Mouse (Mus musculus) T-helper 17 cell (primary cell): ENCODE measurements around the gene Sh2b1.

Experiments
- in situ Hi-C, 2 experiments: fragments of 300-600 bp; cut with MboI, MseI; formaldehyde crosslinking; loops; 1 replicate in 1 of 2; 2 replicates in 1 of 2; pipeline ENCODE4 v1.15.1; 2025; ENCODE audit warnings: high pct_unique_total_duplicates in 2 of 2

Sh2b1 gene

DNA sequence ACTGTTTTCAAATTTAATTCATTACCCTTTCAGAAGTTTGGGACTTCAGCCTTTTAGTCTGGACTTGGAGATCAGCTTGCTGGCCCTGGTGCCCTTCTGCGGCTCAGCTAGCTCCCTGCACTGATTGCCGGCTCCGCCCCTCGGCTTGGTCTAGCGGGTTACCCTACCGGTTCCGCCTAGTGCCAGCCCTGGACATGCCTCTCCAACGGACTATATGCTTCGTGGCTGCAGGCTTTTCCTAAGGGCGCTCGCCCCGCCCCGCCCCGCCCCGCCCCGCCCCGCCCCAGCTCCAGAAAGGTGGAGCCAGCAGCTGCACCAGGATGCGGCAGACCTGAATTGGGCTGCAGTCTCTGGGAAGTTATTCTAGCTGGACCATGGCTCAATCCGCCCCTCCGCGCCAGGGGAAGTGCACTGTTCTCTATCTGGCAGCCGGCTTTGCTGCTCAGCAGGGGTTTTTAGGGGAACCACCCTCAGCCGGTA lies 7.2 kb upstream of the Sh2b1 start:
- in situ Hi-C loops: no loop called here

DNA sequence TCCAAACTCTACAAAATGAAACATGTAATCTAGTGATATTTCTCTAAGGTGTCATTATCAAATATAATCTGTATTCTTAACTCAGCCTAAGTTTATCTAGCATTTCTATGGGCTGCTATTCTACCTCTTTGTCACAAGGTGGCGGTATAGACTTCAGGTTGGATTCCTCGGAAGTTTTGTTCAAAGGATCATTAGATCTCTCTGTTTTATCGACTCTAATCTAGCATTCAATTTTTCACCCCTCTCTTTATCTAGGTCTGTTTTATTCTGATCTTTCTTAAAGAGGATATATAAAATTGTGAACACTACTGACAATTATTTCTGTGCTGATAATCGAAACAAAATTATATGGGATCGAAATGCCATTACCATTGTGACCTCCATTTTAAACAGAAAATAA lies 6.5 kb upstream of the Sh2b1 start:
- in situ Hi-C loops: no loop called here

DNA sequence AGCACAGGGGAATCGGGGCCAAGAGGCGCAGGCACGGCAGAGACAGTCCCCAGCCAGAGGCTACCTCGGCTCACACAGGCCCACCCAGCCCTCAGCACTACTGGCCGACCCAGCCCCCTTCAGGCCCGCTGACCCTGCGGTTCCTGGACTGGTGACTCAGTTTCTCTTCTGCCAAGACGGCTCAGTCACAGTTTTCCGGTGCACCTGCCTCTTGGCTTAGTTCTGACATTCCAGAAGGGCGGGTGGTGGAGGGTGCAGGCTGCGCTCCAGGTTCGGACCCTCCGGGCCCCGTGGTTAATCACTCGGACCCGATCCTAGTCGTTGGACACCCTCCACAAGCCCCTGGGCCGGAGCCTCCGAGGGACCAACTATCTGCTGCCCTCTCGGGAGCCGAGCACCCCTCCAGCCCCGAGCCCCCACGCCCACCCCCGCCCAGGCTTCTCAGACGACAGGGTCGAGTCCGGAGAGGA lies 703 bp downstream of the Sh2b1 start:
- in situ Hi-C loops: loop anchor here in 1 of 2 experiments (10.0 kb wide), 1 partner anchor 720 kb away; the partner anchor contains the start of gene Cd2bp2

DNA sequence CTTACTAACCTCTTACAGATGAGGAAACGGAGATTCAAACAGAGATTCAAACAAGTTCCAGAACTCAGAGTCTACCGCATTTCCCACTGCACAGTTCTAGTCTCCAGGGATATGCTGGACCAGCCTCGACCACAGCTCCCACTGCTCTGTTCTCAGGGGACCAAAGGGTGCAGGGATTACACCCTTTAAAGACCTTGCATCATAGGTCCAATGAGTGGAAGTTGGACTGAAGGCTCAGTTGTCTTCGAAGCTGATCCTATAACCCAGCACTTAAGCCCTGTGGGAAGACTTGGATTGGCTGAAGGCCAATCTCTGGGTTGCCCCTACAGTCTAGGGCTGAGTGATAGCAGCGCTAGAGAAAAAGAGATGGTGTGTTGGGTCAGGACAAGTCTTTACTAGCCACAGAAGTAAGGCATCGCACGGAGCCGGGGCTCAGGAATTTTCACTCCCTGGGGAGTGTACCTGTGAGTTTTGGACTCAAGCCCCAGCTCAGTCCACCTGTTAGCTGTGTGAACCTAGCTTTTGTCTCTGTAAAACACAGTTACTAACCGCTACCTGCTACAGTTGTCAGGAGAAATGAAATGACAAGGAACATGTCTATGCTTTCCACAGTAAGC lies 1.6 kb downstream of the Sh2b1 start:
- in situ Hi-C loops: loop anchor here in 1 of 2 experiments (10.0 kb wide), 1 partner anchor 721 kb away; the partner anchor contains the start of gene Cd2bp2

DNA sequence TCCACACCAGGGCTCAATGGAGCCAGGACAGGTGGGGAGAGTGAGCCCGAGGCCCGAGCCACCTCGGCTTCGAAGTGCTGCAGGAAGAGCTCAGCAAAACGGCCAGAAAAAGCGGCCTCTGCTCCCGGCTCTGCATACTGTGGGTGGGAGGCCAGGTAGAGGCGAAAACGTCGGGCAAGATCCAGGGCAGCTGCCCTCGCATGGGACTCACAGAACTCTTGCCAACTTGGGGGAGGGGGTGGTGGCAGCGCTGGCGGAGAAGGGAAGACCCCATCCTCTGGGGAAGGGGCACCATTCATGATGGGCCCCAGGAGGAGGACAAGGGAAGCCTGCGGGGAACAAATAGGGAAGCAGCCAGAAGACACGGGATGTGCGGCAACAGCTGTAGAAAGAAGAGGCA lies 2.5 kb downstream of the Sh2b1 start:
- in situ Hi-C loops: loop anchor here in 1 of 2 experiments (10.0 kb wide), 1 partner anchor 722 kb away; the partner anchor contains the start of gene Cd2bp2

DNA sequence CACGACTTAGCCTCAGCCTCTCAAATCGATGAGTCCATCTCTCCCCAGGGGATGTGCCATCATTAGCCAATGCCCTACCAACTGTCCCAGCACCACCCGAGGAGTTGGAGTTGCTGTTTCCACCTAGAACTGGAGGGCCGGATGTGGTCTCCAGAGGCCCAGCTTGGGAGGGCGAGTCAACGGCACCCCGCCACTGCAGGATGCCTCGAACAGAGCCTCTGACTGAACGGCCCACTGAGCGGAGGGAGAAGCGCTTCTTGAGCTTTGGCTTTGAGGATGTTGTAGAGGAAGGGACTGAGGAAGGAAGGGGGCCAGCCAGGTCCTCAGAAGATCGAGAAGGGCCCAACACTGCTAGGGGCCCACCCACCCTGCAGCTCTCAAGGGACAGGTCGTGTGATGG lies 2.9 kb downstream of the Sh2b1 start:
- in situ Hi-C loops: loop anchor here in 1 of 2 experiments (10.0 kb wide), 1 partner anchor 722 kb away; the partner anchor contains the start of gene Cd2bp2

DNA sequence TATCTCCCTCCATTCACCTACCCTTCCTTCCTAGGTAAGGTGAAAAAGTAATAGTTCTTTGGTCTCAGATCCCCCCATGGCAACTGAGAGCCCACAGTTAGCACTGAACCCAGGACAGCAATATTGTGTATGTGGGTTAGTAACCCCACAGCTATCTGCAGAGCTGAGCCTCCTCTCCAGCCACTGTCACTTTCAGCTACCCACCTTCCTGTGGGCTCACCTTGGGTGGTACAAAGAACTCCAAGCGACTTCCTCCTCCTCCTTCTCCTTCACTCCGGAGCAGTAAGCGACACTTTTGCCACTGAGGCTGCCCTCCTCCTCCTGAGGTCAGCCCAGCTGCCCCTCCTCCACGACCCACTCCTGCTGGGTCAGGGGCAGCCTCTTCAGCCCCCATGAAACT lies 3.4 kb downstream of the Sh2b1 start:
- in situ Hi-C loops: loop anchor here in 1 of 2 experiments (10.0 kb wide), 1 partner anchor 723 kb away; the partner anchor contains the start of gene Cd2bp2

DNA sequence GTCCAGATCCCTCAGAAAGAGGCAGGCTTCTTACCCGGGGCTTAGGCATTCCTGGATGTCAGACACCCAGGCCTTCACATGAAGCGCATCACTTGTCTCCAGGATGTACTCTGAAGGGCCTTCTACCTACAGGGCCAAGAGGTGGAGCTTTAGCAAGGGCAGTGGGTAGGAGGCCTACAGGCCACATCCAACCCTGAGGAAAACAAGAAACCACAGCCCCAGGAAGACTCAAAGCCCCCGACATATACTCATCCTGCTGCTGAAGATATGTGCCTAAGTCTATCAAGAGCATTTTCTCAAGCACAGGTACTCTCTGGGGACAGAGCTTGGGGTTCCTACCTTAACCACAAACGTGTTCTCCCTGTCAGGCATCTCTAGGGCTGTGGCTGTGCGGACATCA lies 3.9 kb downstream of the Sh2b1 start:
- in situ Hi-C loops: loop anchor here in 1 of 2 experiments (10.0 kb wide), 1 partner anchor 723 kb away; the partner anchor contains the start of gene Cd2bp2

DNA sequence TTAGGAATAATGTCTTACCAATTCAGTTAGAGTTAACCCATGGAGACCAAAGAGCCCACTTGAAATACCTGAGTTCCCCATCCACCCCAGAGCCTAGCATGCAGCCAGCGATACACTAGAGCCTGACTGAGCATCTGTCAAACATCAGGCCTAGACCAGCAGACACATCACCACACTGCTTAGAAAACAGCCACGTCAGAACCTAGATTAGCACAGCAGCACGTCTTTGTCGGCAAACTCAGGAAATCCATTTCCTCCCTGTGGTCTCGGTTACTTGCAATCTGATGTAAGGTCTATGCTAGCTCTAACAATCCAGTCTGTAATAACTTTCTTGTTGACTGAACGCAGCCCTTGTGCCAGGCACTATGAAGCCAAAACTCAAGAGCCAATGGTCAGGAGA lies 5.1 kb downstream of the Sh2b1 start:
- in situ Hi-C loops: loop anchor here in 1 of 2 experiments (10.0 kb wide), 1 partner anchor 725 kb away; the partner anchor contains the start of gene Cd2bp2

DNA sequence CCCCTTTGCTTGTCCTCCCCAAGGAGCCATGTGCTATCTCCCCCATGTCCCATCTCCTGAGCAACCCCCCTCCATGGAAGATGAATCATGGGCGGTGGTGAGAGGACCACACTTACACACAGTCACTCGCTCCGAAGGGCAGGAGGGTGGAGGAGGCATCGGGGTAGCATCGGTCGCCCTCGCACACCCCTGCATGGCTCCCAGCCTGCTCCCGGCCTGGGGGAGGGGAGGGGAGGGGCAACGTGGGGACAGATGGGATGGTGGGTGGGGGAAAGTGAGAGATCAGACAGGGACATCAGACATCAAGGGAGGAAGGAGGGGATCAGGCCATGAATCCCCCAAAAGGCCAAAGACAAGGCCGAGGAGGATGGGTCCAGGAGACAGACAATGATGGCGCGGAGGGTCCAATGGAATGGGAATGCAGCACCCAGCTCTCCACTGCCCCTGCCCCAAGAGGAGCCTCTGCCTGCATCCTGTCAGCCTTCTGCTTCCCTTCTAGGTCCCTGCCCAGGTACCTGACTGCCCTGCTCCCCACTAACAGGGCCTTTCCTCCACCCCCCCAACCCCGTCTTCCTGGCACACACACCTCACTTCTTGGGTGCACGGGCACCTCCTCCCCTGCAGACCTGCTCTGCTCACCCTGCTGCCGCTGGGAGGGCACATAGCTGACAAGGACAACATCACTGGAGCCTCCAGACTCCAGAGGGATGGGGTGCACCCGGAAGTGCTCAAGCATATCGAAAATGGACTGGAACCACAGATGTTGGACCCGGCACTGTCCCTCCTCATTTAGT lies 7.2 kb downstream of the Sh2b1 start:
- in situ Hi-C loops: no loop called here

DNA sequence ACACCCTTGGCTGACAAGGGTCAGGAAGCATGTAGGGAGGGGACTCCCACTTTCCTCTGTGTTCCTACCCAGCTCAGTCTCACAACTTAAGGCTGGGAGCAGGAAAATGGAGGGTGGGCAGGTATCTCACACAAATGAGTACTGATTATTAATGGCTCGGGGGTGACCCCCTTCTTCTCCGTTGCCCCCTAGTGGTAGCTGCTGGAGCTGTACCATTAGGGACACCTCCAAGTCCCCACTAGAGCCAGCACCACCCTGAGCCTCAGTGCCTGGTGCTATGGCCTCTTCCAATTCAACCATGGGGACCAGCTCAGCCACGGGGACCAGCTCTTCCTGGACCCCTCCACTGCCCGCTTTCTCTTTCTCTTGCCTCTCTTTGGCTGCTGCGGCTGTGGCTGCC lies 8.0 kb downstream of the Sh2b1 start:
- in situ Hi-C loops: no loop called here

DNA sequence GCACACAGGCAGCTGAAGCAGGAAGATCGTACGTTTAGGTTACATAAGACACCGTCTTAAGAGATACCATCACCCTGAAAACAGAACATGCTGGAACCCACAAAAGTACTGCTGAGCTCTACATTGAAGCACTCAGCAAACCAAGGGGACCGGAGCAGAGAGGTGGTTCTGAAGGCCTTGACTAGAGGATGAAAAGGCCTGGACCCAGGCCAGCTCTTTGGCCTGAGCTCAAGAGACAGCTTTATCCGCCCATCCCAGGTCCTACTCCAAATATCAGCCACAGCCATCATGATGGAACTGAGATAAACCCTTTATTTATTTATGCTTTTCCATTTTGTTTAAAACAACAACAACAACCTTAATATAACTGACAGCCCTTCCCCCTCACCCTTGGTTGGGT lies 8.5 kb downstream of the Sh2b1 start:
- in situ Hi-C loops: no loop called here

DNA sequence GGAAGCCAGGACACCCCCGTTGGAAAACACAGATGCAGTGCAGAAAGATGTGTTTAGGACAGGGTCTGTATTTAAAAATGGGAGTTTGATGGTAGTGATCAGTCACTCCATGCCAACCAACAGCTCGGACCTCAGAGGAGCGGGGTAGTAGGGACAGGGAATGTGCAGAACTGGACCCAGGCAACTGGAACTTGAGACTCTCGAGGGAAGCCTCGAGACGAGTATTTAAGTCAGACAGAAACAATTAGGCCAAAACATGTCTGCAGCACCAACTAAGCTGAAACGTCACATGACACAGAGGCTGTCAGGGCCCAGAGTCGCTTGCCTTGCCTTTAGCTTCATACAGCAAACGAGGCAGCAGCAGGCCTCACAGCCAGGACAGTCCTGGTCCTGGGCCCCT lies 9.1 kb downstream of the Sh2b1 start:
- in situ Hi-C loops: no loop called here

DNA sequence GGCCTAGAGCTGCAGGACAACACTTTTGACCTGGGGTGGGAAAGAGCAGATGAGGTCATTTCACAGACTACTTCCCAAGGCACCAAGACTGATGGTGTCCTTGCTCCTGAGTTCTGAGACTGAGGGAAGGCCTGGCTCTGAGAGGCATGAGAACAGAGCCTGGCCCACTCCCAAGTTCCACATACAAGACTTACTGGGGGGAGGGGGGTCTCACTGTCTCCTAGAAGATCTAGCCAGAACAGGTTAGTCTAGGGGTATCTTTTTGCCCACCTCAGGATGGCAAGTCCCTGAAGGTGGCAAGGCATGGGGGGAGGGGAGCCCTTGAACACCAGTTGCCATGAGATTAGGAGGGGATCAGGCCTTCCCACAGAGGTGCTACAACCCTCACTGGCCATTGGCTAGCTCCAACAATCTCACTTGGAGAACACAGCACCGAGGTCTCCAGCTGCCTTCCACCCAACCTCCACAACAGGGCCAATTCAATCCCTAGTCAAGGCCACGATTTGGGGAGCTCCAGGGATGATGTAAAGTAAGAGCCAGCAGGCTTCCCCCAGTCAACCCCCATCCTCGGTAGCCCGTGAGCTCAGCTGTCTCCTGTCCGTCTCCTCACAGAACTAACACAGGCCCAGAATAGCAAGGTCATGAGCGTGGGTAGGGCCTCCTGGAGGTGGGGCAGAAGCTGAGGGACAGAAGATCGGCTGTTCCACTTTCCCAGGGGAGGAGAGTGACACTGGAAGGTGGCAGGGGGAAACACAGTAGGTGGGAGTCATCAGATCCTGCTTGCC lies 9.8 kb downstream of the Sh2b1 start:
- in situ Hi-C loops: no loop called here

DNA sequence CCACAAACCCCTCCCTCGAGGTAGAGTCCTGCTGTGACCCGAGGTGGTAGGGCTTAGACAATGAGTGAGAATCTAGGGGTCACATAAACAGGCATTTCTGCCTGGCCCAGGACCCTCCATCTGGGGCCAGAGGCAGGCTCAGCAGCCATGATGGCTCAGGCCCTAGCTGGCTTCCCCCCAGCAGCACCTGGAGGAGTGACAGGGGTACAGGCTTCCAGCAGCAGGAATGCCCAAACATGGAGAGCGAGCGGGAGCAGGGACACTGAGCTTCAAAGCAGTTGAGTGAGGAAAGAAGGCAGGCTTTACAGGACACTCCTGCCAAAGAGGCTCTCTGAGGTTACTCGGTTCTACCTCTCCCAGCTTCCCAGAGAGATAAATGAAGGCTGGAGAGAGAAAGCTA lies 10.4 kb downstream of the Sh2b1 start:
- in situ Hi-C loops: no loop called here

DNA sequence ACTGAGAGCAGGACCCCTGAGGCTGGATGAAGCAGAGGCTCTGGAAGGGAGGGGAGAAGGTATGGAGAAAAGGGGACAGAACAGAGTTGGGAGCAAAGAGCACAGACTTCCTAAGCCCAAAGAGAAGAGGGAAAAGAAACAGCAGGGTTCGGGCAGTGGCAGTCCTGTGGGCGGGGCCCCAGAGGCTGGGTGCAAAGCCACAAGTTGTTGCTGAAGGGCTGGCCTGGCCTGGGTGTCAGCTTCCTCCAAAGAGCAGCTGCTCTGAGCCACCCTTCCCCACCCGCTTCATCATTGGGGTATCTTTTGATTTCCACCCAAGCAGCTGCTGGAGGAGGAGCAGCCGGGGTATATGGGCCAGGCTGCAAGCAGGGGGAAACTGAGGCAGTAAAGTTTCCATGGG lies 11.1 kb downstream of the Sh2b1 start:
- in situ Hi-C loops: no loop called here

DNA sequence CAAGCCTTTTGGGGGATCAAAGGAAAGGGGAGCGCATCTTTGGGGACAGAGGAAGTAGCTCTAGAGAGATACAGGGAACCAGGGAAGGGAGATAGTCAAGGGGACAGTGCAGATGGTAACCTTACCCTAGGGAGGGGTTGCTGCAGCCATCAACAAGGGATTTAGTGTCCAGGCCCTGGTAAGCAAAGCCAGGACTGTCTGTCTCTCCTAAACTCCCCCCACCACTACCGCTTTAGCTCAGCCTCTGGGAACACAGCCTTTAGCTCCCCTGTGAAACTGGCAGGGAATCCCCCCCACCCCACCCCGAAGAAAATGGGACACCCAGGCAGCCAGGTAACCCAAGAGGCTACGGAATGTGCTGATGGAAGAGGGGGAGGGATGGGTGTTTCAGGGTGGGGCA lies 11.7 kb downstream of the Sh2b1 start:
- in situ Hi-C loops: no loop called here

DNA sequence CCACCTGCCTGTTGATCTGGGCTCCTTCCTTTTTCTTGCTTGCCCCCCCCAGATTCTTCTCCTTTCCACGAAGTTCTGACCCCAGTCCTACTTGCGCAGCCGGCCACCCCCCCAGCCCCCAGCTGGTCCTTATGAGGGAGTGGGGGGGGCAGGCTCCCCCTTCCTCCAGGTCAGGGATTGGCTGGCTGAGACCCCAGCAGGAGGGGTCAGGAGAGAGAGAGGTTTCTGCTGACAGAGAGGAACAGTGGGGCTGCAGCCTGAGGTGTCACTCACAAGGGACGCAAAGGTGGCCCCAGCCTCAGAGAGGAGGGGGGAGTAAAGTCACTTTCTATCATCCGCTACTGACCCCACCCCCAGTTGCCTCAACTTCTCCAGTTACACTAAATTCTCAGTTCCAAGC lies 12.2 kb downstream of the Sh2b1 start, which contains the start of gene Atp2a1:
Gene Atp2a1 (minus strand): TSS at position 105 of the 400 bp plus-strand sequence.
- in situ Hi-C loops: no loop called here

DNA sequence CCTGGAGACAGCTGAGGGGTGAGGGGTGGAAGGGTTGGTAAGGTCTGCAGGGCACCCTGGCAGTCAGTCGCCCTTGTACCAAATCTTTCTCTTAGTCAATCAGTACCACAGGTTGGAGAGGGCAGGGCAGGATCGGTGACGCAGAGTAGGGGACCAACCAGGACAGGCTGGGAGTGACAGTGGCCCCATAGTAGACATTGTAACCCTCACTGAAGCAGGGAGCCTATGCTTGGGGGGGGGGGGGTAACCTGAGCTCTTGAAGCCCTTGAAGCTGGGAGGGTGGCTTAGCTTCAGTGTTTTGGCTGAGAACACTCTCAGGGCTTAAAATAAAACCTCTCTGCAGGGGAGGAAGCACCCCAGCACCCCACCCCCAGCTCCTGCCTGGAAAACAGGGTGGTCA lies 13.6 kb downstream of the Sh2b1 start:
- in situ Hi-C loops: no loop called here

DNA sequence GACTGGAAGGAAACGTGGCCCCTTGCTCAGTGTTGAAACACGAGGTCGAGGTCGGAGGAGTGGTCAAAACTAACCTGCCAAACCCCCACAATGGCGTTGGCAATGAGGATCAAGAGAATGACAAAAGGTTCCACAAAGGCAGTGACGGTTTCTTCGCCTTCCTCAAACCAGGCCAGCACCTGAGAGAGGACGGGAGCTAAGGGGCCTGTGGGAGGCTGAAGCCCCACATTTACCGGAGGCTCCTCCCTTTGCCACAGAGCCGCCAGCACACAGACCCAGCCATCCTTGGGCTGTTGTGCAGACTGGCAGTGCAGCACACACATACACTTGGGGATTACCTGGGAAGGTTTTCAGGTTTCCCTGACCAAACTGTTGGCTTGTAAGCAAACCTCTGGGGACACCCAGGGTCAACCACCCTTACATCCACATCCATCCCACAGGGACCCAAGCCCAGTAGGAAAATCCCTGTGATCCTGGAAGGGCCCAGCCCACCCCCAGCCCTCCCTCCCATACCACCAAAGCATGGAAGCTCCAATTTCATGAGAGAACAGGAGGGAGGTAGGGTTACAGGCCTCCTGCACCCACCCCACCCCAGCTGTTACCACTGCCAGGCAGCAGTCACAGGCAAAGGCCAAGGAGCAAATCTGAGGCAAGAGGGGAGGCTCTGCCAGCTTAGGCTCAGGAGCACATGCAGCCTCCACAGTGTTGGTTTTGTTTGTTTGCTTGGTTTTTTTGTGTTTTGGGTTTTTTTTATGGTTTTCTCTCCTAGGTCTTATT lies 14.4 kb downstream of the Sh2b1 start:
- in situ Hi-C loops: no loop called here
